Mouse (Mus musculus) embryo, embryonic 10 days (tissue): ENCODE results near the gene Camk2n1.

Experiments
- DNase-seq: peaks from one replicate; pipeline ENCODE4 v3.0.0-alpha.2; 2015; ENCODE audit warnings: low spot score

Gene Camk2n1

GRCm38 (mm10) chr4:138465446-138465845, 11.3 kb downstream of the Camk2n1 start:
- DNase-seq, result no peak

GRCm38 (mm10) chr4:138466690-138467089, 12.6 kb downstream of the Camk2n1 start:
- DNase-seq, result no peak

- DNase-seq, result no peak
These were observed 13.3 kb downstream of the Camk2n1 start for GRCm38 (mm10) chr4:138467451-138467850.

- DNase-seq, result no peak
These were observed 15.0 kb downstream of the Camk2n1 start for GRCm38 (mm10) chr4:138469080-138469479.

GRCm38 (mm10) chr4:138471241-138471640, 17.1 kb downstream of the Camk2n1 start:
- no peak for DNase-seq

- no peak for DNase-seq
These were observed 25.5 kb downstream of the Camk2n1 start for GRCm38 (mm10) chr4:138479595-138479994.

- DNase-seq, result no peak
These were observed 26.8 kb downstream of the Camk2n1 start for GRCm38 (mm10) chr4:138480962-138481361.

GRCm38 (mm10) chr4:138482721-138483120, 28.6 kb downstream of the Camk2n1 start:
- DNase-seq, result no peak

GRCm38 (mm10) chr4:138488241-138488640, 34.1 kb downstream of the Camk2n1 start:
- DNase-seq, result no peak

- DNase-seq, result no peak
These were observed 37.0 kb downstream of the Camk2n1 start for GRCm38 (mm10) chr4:138491088-138491487.

GRCm38 (mm10) chr4:138493161-138494001, 39.3 kb downstream of the Camk2n1 start:
- DNase-seq, result no peak

- peak; percentile 63 for DNase-seq
These were observed 40.8 kb downstream of the Camk2n1 start for GRCm38 (mm10) chr4:138494905-138495304.

GRCm38 (mm10) chr4:138495775-138496174, 41.7 kb downstream of the Camk2n1 start:
- peak; percentile 38 for DNase-seq

- DNase-seq, result no peak
These were observed 42.8 kb downstream of the Camk2n1 start for GRCm38 (mm10) chr4:138496746-138497520.

- no peak for DNase-seq
These were observed 45.9 kb downstream of the Camk2n1 start for GRCm38 (mm10) chr4:138499856-138500645.

- DNase-seq, result no peak
These were observed 46.9 kb downstream of the Camk2n1 start for GRCm38 (mm10) chr4:138501048-138501447.

- peak; percentile 49 for DNase-seq
These were observed 50.6 kb downstream of the Camk2n1 start for GRCm38 (mm10) chr4:138504632-138505101.

- DNase-seq, result peak; percentile 62
These were observed 51.2 kb downstream of the Camk2n1 start for GRCm38 (mm10) chr4:138505171-138505870.

GRCm38 (mm10) chr4:138507903-138508302, 53.8 kb downstream of the Camk2n1 start:
- DNase-seq, result no peak
